Mouse (Mus musculus) G1E-ER4 (cell line): ENCODE results near the gene Grin3a. TPM values are rescaled to one million over a fixed set of nuclear protein-coding genes. Genes with fewer than 3 reads are reported as not detected.

ENCODE experiments used
- GATA1 ChIP-seq: IDR thresholded peaks from one replicate; pipeline ENCODE4 v1.8.0; 2012; ENCODE audit warnings: low read length, inconsistent platforms
- polyA plus RNA-seq: library from polyadenylated mRNA; stranded (reverse); fragments of >175 nt; gene quantifications from 2 replicates; pipeline ENCODE4 v1.2.3, GENCODE M21; 2012

Gene Grin3a
- not detected in 2 replicates for polyA plus RNA-seq

DNA sequence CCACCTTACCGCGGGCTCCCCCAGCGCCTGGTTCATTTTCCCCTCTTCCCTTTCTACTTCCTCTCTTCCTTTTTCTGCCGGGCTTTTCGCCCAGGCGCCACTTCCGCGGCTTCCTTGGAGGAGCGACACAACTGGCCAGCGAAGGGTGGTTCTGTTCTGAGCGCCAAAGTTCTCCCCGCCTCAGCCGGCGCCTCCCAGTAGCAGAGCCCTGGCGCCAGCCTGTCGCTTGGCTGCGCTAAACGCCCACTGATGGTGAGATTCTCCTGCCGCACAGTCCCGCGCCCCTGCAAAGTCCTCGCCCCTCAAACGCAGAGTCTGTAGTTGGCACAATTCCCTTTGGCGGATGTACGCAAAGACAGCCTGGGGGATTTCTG is at the start of gene Grin3a:
Gene Grin3a, minus strand, starts transcription at position 133 of the 374 bp plus-strand sequence.
- no peak for TF ChIP-seq GATA1

DNA sequence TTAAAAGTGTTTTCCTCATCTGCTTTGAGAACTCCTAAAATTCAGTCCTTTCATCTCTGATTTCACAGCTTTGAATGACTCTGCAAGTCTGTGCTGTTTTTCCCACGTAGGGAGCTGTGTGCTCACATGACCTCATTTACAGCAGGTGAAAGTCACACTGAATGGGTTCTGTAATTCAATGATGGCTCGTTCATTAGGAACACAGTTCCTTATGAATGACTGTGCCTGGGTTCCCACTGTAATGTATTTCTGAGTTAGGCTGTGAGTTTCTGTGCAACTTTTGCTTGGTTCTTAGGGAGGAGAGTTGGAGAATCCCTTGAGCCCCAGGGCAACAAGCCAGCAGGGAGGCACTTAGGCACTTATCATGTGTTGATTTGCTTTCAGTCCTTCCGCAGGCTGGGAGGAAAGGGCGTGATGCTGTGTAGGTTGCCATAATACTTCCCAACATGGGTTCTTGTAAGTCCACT is 46.3 kb upstream of the Grin3a start:
- TF ChIP-seq GATA1 = no peak

DNA sequence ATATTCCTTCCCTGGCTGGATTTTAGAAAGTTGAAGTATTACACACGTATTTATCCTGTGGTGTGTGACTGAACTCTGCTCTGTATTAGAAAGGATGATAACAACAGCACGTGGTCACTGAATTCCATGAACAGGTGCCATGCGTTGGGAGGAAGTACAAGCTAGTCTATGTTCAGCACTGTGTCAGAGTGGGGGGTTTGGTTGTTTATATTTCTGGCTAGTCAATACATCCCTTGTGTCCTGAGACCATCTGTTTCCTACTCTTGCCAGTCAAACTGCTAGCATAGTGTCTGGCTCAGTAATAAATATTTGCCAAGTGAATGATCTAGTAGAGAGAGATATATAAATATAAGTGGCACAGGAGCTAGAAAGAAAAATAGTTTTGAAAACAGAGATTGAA is 31.5 kb upstream of the Grin3a start:
- no peak for TF ChIP-seq GATA1

DNA sequence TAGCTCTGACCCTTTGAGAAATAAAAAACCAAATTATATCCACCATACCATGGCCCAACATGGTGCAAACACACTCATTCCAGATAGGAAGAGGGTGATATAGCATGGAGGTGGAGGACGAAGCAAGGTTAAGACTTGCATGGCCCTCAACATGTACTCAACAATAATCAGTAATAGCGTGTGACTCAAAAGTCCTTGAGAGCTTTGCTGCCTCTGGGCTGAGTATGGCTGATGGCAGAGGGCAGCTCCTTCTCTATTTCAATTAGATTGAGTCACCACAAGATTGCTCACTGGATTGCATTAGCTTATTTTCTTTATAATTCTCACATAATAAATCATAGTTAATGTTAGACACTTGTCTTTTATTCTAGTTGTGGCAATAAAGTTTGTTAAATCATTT is 15.1 kb upstream of the Grin3a start:
- no peak for TF ChIP-seq GATA1

DNA sequence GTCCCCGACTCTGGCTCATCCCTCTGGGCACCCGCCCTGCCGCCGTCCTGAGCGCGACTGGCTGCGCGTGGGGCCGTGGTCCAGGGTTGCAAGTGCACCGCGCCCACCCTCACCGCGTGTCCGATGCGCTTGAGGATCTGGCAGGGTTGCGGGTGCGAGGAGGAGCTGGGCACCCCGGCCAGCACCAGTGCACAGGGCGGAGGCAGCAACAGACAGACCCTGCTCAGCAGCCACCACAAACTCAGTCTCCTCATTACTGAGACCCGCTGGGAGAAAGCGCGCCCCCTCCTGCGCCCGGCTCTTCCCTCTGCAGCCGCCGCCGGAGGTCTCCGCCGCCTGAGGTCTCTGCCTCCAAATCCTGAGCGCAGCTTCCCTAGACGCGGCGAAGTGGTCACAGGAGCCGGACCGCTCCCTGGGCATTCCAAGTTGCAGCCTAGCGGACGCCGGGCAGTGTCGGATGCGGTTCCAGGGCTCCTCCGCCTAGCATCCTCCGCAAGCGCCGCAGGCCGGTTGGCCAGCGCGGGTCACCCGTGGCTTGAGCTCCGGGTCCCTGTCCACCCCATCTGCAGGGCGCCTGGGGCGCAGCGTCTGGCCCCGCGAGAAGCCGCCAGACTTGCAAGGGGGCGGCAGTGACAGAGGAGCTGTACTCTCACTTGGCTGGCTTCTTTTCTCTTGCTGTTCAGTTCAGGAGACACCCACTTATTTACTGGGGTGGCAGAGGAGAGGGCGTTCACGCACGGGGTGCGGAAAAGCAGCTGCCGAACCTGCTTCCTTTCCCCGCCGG is 524 bp downstream of the Grin3a start:
- no peak for TF ChIP-seq GATA1

DNA sequence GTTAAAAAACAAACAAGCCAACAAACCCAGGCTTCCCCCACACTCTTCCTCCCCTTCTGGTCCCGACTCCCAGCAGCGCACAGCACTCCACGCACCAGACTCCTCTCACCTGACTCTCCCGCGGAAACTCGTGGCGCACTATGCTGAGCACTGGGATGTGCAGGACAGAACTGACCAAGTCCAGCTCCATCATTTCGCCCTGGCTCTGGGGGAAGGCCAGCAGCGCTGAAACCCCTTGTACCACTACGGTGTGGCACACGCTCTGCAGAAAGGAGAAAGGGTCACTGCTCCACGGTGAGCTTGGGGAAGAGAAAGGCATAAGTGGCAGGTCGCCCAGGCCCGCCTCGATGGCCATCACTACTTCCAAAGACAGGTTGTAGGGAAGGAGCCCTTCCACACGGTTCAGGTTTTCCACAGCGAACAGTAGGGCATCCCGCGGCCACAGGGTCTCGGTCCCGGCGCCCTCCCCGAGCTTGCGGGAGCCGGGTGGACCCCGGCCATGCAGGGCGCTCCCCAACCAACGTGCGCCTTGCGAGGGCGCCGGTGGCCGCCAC is 1.2 kb downstream of the Grin3a start:
- TF ChIP-seq GATA1 = no peak

DNA sequence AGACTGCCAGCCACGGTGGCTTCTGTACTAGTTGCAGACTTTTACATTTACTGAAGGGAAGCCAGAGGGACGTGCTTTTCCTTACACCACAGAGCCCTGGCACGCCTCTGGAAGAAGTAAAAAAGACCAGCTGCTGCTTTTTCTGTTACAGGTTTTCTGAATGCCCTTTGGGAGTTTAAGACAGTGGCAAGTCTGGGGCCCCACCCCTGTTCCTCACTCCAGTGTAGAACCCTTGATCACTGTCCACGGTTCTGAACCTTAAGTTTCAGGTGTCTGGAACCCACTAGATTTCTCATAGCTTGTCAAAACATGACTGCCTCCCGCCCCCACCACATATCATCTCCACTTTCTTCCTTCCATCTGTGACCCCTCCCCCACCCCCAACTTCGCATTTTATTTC is 1.8 kb downstream of the Grin3a start:
- TF ChIP-seq GATA1 = no peak

DNA sequence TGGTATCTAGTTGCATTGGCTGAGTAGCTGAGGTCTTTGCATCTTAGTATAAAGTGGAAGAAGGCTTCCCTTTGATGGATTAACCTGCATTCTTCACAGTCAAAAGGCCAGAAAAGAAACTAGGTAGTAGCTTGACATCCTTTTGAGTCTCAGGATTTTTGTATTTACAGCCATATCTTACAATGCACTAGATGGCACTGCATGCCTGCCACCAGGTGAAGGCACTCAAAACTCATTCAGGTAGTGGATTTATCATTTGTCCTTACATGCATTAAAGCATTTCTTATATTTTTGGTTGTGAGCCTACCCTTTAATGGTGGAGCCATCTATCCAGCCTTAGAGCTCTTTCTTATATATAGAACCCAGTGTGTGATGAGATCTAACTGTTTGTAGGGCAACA is 13.5 kb downstream of the Grin3a start:
- no peak for TF ChIP-seq GATA1

DNA sequence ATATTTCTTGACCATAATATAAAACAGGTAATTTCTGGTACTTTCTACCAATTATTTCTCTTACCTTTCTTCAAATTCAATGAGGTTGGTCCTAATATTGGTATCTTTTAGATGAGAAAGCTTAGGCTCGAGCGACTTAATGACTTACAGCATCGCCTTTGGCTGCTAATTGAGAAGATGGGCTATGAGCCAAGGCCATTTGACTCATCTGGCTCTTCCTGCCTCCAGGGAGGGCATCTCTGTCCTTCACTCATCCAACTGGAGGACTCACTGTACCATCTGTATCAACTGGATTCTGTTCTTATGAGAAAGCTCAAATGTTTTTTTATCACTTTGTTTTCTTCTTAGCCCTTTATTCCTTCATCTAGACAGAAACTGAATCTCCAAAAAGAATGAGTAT is 31.7 kb downstream of the Grin3a start:
- no peak for TF ChIP-seq GATA1

DNA sequence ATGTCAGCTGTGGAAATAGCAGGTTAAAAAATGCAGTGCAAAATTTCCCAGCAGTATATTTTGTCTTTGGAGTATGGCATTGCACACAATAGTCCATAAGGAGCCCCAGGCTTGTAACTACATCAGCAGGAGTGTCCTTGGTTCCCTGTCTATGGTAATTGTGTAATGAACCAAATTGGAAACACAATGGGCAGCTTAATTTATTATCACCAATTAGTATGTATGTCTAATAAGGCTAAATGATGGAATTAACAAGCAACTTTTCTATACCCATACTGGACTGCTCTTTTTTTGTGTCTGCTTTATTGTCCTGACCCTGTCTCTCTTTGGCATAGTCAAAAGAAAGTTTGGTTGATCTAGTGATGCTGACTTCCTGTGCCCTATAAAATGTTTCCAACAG is 38.8 kb downstream of the Grin3a start:
- no peak for TF ChIP-seq GATA1

DNA sequence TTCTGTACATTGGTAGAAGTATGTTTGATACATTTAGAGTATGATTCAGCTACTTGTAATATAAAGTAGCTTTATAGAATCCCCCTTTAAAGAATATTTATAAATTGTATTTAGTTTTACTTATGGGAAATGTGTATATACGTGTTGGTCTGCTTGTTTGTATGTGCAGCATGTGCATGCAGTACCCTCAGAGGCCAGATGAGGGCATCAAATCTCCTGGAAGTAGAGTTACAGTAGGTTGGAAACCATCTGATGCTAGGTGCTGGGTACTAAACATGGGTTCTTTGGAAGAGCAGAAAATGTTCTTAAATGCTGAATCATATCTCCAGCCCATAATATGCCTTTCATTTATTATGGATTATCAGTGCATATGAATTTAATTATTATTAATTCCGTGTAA is 46.2 kb downstream of the Grin3a start:
- TF ChIP-seq GATA1 = no peak

DNA sequence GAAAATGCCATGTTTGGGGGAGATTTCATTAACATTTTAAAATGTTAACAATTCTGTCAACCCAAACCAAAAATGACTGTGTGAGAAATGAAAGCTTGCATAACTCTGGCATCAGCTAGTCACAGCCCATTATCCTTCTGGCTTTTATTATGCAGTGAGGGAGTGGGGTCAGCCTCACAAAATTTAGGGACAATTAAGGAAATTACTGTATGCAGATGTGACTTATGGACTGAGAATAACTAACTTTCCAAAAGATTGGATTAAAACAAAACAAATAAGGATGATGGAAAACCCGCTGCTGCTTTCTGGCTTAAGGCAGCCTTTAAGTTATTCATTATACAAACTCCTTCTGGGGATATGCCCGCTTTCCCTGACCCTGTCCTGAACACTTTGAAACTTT is 56.6 kb downstream of the Grin3a start:
- no peak for TF ChIP-seq GATA1

DNA sequence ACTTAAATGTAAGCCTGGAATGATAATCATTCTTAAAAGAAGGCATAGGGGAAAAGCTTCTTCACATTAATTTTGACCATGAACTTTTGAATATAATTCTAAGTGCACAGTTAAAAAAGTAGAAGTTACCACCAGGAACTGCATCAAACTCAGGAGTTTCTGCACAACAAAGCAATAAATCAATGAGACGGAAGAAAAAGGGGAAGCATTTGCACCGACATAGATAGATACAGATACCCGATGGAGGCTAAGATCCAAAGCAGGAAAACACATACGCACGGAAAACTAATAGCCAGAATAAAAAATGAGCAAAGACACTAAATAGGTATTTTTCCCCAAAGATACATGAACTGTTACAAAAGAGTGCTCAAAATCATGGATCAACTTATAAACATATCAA is 102.7 kb downstream of the Grin3a start:
- no peak for TF ChIP-seq GATA1

DNA sequence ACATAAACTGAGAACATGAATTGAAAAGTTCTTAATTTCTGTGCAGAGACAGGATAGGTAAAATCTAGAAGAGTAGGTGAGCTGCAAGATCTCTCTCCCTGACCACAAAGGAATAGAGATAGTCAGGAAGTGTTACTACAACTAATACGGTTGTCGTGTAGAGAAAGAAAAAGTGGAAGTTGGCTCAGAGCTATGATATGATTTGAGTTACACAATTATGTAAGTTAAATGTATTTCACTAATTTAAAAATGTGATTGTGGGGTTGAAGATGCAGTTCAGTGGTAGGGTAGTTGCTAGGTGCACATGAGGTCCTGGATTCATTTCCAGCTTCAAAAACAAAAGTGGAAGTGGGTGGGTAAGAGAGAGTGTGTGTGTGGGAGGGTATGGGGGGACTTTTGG is 103.6 kb downstream of the Grin3a start:
- TF ChIP-seq GATA1 = no peak

DNA sequence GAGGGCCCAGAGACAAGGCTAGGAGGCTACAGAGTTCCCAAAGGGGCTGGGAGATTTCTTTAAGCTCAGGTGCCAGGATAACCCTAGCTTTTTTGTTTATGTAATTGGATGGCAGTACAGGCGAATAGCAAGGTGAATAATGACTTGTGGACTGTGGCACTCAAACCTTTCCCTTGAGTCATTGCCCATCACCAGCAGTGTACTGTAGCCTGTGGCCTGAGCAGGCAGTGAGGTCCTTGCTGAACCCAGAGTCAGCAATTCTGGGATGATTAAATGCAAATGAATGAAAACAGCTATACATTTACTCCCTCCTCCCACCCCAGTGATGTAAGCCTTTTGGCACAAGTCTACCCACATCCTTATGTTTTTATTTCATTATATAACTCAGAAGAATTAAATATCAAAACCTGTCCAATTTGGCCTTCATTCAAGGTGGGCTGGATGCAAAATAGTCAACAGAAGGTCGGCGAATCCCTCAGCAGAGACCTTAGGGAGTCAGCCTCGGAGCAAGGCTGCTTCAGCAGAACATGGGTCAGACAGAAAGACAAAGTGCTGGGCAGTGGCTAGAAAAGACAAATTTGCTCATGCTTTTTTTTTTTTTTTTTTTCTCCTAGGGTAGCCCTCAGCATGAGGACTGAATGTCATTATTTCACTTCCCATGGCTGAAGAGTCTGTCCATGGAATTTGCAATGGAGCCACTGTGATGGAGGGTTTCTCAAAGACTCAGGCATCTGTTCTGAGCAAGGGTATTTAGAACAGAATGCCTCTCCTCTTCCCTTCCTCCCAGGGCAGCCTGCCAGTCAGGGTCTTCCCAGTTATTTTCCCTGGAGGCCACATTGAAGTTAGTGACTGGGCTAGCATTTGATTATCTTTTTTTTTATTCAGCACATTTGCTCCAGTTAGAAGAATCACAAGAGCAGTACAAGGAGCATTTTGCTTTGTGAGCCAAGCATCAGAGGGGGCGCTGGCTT is 104.5 kb downstream of the Grin3a start:
- no peak for TF ChIP-seq GATA1

DNA sequence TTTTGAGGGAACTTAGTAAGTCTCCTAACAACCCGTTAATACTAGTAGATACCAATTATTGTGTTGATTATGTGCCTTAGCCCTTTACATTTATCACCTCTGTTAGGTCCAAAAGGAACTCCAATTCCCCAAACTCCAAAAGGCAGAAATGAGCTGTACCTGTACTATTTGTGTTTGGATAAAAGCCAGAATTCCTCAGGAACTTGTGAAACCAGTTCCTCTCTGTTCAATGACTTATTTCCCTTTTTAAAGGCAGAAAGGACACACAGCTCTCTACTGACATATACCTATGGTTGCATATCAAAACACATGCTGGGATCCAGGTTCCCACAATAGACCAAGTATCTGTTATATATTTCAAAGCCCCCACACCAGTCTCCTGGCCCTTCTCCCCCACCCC is 106.0 kb downstream of the Grin3a start:
- no peak for TF ChIP-seq GATA1
